Mouse (Mus musculus): Measurements from ENCODE around the gene 1700123O20Rik.

Gene 1700123O20Rik

GRCm38 (mm10) chr14:54678657-54679304 is 7.2 kb upstream of the 1700123O20Rik start:
- DNase-seq: no peak

DNA sequence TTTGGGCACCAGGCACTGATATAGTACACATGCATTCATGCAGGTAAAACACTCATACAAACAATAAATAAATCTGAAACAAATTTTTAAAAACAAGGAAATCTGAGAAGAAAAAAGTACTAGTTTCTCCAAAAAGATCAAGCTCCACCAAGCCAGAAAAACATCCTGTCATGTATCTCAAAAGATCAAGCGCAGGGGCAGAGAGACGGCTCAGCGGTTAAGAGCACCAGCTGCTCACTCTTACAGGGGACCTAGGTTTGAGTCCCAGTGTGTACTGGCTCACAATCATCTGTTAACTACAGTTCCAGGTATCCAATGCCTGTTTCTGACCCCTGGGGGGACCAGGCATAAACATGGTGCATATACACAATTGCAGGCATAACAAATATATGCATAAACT is 3.6 kb upstream of the 1700123O20Rik start:
- no peak for DNase-seq

GRCm38 (mm10) chr14:54685471-54685870 is 545 bp upstream of the 1700123O20Rik start:
- no peak for DNase-seq

DNA sequence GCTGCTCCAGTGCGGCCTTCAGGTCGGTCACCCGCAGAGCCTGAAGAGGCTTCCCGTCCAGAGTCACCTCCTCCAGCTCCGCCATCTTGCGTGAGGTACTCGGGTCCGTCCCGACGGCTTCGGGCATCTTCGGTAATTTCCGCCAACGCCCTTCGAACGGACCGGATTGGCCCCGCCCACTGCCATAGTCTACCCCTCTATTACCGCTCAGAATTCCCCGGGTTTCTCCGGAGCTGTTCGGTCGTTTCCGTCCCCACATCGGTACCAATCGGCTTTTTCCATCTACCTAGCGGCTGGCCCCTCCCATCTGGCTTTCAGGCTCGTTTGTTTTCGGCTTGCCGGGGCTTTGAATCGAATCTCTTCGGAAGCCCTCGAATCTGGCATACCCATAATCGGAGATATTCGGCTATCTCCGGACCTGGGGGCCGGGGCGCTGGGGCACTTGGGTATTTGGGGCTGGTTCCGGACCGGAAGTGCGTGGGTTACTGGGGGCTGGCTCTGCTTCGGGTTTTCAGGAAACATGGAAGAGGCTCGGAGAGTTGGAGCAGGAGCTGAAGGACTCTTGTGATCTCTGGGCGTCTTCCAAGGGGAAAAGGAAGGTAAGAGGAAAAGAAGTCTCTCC is 617 bp downstream of the 1700123O20Rik start, which contains the start of gene Acin1:
Acin1 (minus strand) TSS at position 410 of the 622 bp plus-strand sequence.
- DNase-seq: peak; percentile 100

DNA sequence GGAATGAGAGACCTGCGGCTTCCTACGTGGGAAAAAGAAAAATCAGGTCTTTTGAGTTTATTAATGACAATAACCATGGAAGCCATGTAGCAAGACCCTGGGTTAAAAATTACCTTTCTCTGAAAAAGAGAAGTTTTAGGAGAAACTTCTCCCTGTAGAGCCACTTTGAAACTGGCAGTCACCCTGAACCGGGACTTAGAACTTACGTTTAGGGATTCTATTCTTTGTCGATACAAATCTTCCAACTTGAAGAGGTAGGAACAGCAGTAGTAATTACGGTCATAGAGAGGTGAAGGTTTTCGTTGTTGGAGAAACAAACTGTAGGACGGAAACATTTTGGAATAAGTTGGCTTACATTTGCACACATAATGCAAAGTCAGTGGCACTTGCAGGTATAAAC is 1.2 kb downstream of the 1700123O20Rik start:
- DNase-seq: no peak

GRCm38 (mm10) chr14:54695042-54695441 is 9.0 kb downstream of the 1700123O20Rik start:
- no peak for DNase-seq

GRCm38 (mm10) chr14:54696752-54697151 is 10.7 kb downstream of the 1700123O20Rik start:
- no peak for DNase-seq

DNA sequence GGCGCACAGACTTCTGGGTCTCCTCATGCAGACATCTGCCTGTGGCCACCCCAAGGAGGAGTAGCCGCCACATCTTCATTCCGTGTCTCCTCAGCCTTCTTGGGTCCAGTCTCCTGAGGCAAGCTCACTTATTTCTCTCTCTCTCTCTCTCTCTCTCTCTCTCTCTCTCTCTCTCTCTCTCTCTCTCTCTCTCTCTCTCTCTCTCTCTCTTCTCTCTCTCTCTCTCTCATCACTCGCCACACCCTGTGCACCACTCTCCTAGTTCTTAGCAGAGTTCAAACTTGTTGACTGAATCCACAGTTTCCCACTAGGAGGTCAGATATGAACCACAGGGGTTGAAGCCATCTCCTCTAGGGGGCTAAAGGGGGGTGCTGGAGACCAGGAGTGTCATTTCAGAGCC is 12.7 kb downstream of the 1700123O20Rik start, which contains the start of gene Gm29776:
Gm29776 (minus strand) TSS at position 101 of the 400 bp plus-strand sequence.
- no peak for DNase-seq

DNA sequence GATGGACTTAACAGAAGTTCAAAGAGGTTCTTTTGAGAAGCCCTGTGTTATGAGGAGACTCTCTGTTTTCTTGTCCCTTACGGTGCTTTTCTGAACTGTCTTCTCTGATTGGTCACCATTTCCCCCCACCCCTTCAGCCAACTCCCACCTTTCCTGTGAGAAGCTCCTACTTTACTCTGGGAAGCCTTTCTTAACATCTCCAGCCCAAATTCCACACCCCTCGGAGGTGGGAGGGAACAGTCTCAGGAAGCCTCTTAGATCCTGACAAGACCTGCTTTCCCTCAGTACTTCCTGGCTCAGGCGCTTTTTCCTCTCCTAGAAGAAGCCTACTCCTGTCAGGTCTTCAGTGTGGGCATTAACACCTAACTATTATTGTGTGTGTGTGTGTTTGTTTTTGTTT is 13.6 kb downstream of the 1700123O20Rik start:
- DNase-seq: no peak

GRCm38 (mm10) chr14:54701298-54701697 is 15.3 kb downstream of the 1700123O20Rik start:
- DNase-seq: peak; percentile 70 to 79

- DNase-seq: no peak
Observed at GRCm38 (mm10) chr14:54703207-54703606, 17.2 kb downstream of the 1700123O20Rik start.

DNA sequence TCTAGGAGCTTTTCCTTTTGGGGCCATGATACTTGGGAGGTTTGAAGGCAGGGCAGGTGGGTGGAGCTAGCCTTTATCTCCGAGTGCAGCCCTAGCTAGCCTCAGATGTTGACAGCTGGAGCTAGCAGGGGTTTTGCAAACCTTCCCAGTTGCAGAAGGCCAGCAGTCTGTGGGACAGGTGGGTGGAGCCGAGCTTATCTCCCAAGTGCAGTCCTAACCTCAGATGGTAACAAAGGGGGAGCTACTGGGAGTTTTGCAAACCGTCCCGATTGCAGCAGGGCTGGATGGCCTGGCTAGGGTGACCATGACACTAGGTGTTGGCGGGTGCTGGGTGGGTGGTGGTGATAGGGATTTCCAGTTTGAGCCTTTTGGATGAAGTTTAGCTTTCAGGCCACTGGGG is 19.8 kb downstream of the 1700123O20Rik start:
- no peak for DNase-seq

GRCm38 (mm10) chr14:54706589-54707320 is 20.7 kb downstream of the 1700123O20Rik start:
- no peak for DNase-seq

DNA sequence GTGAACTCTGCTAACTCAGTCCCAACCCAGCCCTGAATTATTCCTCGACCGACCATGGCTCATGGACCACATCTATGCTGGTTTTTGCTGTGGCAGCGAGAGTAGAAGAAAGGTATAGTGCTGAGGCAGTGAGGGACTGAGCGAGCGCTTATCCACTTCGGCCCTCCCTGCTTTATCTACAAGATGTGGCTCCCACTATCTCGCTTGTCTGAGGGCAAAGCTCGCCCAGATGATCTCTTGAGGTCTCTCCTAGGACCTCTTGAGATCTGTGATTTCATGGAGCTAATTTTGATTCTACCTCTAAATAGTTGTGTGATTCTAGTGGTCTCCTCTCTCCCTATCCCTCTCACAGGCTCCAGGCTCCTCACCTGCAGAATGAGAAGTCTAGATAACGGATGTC is 23.0 kb downstream of the 1700123O20Rik start:
- no peak for DNase-seq

- DNase-seq: no peak
Observed at GRCm38 (mm10) chr14:54712074-54712473, 26.1 kb downstream of the 1700123O20Rik start, which contains the start of gene Cebpe. Gene Cebpe, minus strand, starts transcription at chr14:54712174.

DNA sequence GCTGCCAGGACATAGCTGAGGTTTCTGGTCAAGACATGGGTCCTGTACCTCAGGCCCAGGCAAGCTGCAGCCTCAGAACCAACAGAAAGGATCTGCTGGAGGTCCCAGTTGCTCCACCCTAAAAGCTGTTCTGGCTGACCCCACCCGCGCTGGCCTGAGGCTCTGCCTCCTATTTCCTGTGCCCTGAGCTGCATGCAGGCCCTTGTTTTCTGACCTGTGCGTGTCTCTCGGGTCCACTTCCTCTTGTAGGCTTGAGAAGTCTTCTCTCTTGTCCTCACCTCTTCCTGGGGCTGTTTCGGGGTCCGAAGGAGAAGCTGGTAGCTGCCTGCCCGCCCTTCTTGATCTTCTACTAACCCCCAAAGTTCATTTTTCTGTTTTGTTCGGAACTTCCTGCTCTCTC is 26.8 kb downstream of the 1700123O20Rik start:
- DNase-seq: no peak

- DNase-seq: peak; percentile 73 to 90
Observed at GRCm38 (mm10) chr14:54714121-54714520, 28.1 kb downstream of the 1700123O20Rik start.

GRCm38 (mm10) chr14:54714617-54715081 is 28.6 kb downstream of the 1700123O20Rik start:
- peak in 1 of 2 experiments; percentile 47 for DNase-seq

DNA sequence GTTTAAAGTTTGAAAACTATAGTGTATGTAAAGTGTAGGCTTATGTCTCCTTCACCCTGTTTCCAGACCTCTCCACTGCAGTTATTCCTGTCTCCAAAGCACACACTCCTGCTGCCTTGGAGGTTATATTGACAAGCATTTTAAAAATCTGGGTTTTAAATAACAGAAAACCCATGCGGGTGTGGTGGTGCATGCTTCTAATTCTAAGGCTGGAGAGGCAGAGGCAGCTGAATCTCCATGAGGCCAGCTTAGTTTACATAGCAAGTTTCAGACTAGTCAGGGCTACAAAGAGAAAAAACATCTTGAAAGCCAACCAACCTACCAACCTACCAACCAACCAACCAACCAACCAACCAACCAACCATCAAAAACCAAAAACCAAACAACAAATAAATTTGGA is 29.4 kb downstream of the 1700123O20Rik start:
- no peak for DNase-seq

DNA sequence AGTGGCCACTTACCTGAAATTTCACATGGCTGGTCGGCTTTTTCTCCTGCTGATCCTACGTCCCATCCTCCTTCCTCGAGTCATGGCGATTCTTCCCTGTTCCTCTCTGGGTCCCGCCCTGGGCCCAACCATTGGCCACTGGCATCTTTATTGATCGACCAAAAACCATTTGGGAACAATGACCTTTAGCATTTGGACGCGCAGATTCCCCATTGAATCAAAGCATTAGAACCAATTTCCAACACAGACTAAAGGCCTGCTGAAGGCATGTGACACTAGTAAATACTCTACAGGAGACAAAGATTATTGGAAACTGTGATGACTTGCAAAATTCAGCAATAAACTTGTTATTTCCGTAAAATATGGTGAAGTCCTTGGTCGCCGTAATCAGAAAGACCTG is 34.0 kb downstream of the 1700123O20Rik start:
- DNase-seq: no peak

GRCm38 (mm10) chr14:54720654-54721350 is 34.8 kb downstream of the 1700123O20Rik start:
- peak; percentile 59 to 61 for DNase-seq

GRCm38 (mm10) chr14:54721711-54722110 is 35.7 kb downstream of the 1700123O20Rik start:
- DNase-seq: peak; percentile 55 to 65

GRCm38 (mm10) chr14:54724049-54724448 is 38.0 kb downstream of the 1700123O20Rik start:
- DNase-seq: no peak

Data from cerebellum, postnatal 36 days (tissue).